Mouse (Mus musculus): ENCODE measurements around the gene Lrpap1. TPM values are rescaled to one million over a fixed set of nuclear protein-coding genes. Genes with fewer than 3 reads are reported as not detected.

Lrpap1 gene
- total and polyA plus RNA-seq, 3 experiments, result 22.9 to 43.7 (median 39.6) TPM

DNA sequence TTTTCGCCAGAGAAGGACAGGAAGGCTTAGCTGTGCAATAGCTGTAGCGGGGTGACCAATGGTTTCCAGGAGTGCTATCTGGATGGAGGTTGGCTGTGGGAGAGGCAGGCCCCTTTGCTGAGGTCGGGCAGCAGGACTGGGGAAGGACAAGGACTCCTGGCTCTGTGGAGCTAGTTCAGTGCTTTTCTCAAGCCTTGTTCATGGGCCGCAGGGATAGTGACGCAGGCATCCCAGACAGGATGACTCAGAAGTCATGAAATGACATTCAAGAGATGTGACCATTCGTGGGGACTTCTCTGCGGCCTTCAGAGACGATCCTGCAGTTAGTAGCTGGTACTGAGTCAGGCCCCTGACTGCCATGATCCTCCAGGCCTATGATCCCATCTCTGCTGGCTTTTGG lies 35.3 kb downstream of the Lrpap1 start:
- dilution Hi-C loops (cut with MboI; ENCODE audit: extremely low pct_ligation_motif_present, extremely low pct_unique_long_range_greater_than_20kb, low sequenced_read_pairs), result no loop called here
- Histone ChIP-seq H3K4me2 (ENCODE audit: insufficient read depth, low read depth, poor library complexity, severe bottlenecking) (no peak overlapping the region), H3K4me3 (replicated peaks in 1 of 3; ENCODE audit: low read depth in 2 of 3, low read length in 2 of 3, poor library complexity in 1 of 3) (no peak overlapping the region), H3K9ac (ENCODE audit: insufficient read depth, low read depth) (no peak overlapping the region), H3K27me3 (replicated peaks) (peaks cover 93% of the 10 kb centered on the region), H3K4me1 (ENCODE audit: control insufficient read depth in 1 of 2, insufficient read depth in 2 of 2) (no peaks in the 10 kb centered on the region), H3K79me2 (replicated peaks; ENCODE audit: control insufficient read depth, extremely low read depth, insufficient read depth, poor library complexity, severe bottlenecking) (no peaks in the 10 kb centered on the region), H3K36me3 (replicated peaks in 1 of 2; ENCODE audit: control insufficient read depth in 1 of 2, insufficient read depth in 1 of 2, low read length in 1 of 2) (no peaks in the 10 kb centered on the region), H3K9me3 (replicated peaks; ENCODE audit: low read length) (no peaks in the 10 kb centered on the region), H3K27ac (ENCODE audit: insufficient read depth, low read depth) (no peak overlapping the region)
- no peak for DNase-seq (ENCODE audit: extremely low read depth)
- TF ChIP-seq USF1 (IDR thresholded peaks at IDR 0.05; ENCODE audit: low read depth, low read length) (no peak), EP300 (IDR thresholded peaks at IDR 0.05; ENCODE audit: low read length) (no peak), JUND (conservative IDR thresholded peaks at IDR 0.05; ENCODE audit: low read depth, low read length) (no peak), CHD2 (IDR thresholded peaks at IDR 0.05; ENCODE audit: low read length) (no peak), MXI1 (IDR thresholded peaks at IDR 0.05; ENCODE audit: low read depth, low read length) (no peak), POLR2AphosphoS2 (IDR thresholded peaks at IDR 0.05; ENCODE audit: low read depth, low read length) (no peak), CHD1 (IDR thresholded peaks at IDR 0.05; ENCODE audit: low read depth, low read length) (no peak), USF2 (conservative IDR thresholded peaks at IDR 0.05; ENCODE audit: low read depth, low read length) (no peak), MEF2A (IDR thresholded peaks at IDR 0.05; ENCODE audit: borderline replicate concordance, low read depth, low read length) (no peak), JUN (IDR thresholded peaks at IDR 0.05; ENCODE audit: insufficient read depth, low read depth, low read length) (no peak), ZMIZ1 (IDR thresholded peaks at IDR 0.05; ENCODE audit: low read depth, low read length) (no peak), E2F4 (IDR thresholded peaks at IDR 0.05; ENCODE audit: insufficient replicate concordance, low read depth, low read length) (no peak), ZNF384 (IDR thresholded peaks at IDR 0.05; ENCODE audit: low read depth, low read length) (no peak), MAX (IDR thresholded peaks at IDR 0.05; ENCODE audit: low read length) (no peak)
- in situ Hi-C loops (cut with MboI; ENCODE audit: low pct_ligation_motif_present, low pct_unique_long_range_greater_than_20kb, low sequenced_read_pairs), result no loop called here

DNA sequence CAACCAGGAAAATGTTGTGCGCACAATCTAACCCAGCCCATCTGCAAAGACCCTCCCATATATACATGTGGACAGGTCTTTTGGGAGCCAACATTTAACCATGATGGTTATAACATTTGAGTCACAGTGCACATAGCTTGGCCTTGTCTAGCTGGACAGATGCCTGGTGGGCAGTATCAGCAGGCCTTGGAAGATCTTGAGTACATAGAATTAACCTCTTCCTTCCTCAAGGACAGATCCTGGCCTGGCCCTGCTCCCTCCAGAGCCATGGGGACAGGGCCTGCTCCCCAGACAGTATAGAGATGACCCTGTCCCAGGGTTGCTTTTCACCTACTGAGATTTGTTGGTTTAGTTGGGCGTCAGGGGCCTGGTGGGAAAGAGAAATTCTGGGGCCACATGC lies 35.7 kb downstream of the Lrpap1 start:
- H3K4me2 ChIP-seq (ENCODE audit: insufficient read depth, low read depth, poor library complexity, severe bottlenecking), result no peak overlapping the region
- H3K36me3 ChIP-seq (replicated peaks in 1 of 2; ENCODE audit: control insufficient read depth in 1 of 2, insufficient read depth in 1 of 2, low read length in 1 of 2), result no peaks in the 10 kb centered on the region
- no peak for DNase-seq (ENCODE audit: extremely low read depth)
- H3K79me2 ChIP-seq (replicated peaks; ENCODE audit: control insufficient read depth, extremely low read depth, insufficient read depth, poor library complexity, severe bottlenecking), result no peaks in the 10 kb centered on the region
- peaks cover 92% of the 10 kb centered on the region for H3K27me3 ChIP-seq (replicated peaks)
- no peaks in the 10 kb centered on the region for H3K4me1 ChIP-seq (ENCODE audit: control insufficient read depth in 1 of 2, insufficient read depth in 2 of 2)
- H3K9ac ChIP-seq (ENCODE audit: insufficient read depth, low read depth), result no peak overlapping the region
- TF ChIP-seq RAD21 (IDR thresholded peaks at IDR 0.05; ENCODE audit: low read depth, low read length) (no peak), NRF1 (IDR thresholded peaks at IDR 0.05; ENCODE audit: low read depth, low read length) (no peak), JUN (IDR thresholded peaks at IDR 0.05; ENCODE audit: insufficient read depth, low read depth, low read length) (no peak), CTCF (conservative IDR thresholded peaks at IDR 0.05 in 1 of 2, IDR thresholded peaks at IDR 0.05 in 1 of 2; ENCODE audit: low read depth in 2 of 2, low read length in 2 of 2) (no peak), USF2 (conservative IDR thresholded peaks at IDR 0.05; ENCODE audit: low read depth, low read length) (no peak), SIN3A (IDR thresholded peaks at IDR 0.05; ENCODE audit: low read length) (no peak), ETS1 (conservative IDR thresholded peaks at IDR 0.05; ENCODE audit: low read depth, low read length) (no peak), E2F4 (IDR thresholded peaks at IDR 0.05; ENCODE audit: insufficient replicate concordance, low read depth, low read length) (no peak), USF1 (IDR thresholded peaks at IDR 0.05; ENCODE audit: low read depth, low read length) (no peak), HCFC1 (IDR thresholded peaks at IDR 0.05; ENCODE audit: low read depth, low read length) (no peak)
- in situ Hi-C loops (cut with MboI; ENCODE audit: low pct_ligation_motif_present, low pct_unique_long_range_greater_than_20kb, low sequenced_read_pairs), result no loop called here
- H3K27ac ChIP-seq (ENCODE audit: insufficient read depth, low read depth), result no peak overlapping the region
- dilution Hi-C loops (cut with MboI; ENCODE audit: extremely low pct_ligation_motif_present, extremely low pct_unique_long_range_greater_than_20kb, low sequenced_read_pairs), result no loop called here
- no peaks in the 10 kb centered on the region for H3K9me3 ChIP-seq (replicated peaks; ENCODE audit: low read length)
- no peak overlapping the region for H3K4me3 ChIP-seq (replicated peaks in 1 of 3; ENCODE audit: low read depth in 2 of 3, low read length in 2 of 3, poor library complexity in 1 of 3)
